Mouse (Mus musculus): Measurements from ENCODE around the gene Pramef12. TPM values are rescaled to one million over a fixed set of nuclear protein-coding genes. Genes with fewer than 3 reads are reported as not detected.

Pramef12 gene
- total RNA-seq (2014; rRNA removed; ENCODE audit: low replicate concordance) (not detected in 2 replicates), polyA plus RNA-seq (2015; fragmentation: Nextera tagmentation; extraction: Ambion mirVana) (0.05 TPM in 1 of 2 replicates, not detected in the other)

DNA sequence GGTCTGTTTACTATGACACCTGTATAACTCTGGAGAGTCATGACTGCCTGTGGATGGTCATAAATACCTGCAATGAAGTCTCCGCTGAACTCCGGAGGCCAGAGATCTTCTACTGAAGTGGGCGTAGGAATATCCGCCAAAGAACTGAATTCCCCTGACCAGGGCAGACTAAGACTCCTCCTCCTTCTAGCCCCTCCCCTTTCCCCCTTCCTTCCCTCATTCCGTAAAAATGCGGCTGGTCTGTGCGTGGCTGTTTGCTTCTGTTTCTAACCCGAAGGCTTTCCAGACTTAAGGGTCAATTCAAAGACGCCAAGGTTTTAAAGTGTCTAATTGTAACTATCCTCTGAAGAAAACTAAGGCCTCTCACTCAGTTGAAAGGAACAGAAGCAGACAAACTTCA is at the start of gene Pramef12:
Gene Pramef12, minus strand, starts transcription at position 175 of the 400 bp plus-strand sequence.
- 66% methylated on average over 9 of the region's 9 CpGs for WGBS
- Histone ChIP-seq H3K9ac (replicated peaks; ENCODE audit: low read depth, low read length) (no peak within 1 kb of the TSS), H3K4me1 (ENCODE audit: control insufficient read depth, insufficient read depth) (0 out of 2 replicates have a peak, but pooled peaks cover 3% of the 10 kb centered on the region), H3K4me2 (ENCODE audit: low read depth, low read length) (no peak within 1 kb of the TSS), H3K9me3 (replicated peaks; ENCODE audit: control insufficient read depth, low read length) (no peaks in the 10 kb centered on the region), H3K36me3 (replicated peaks; ENCODE audit: control insufficient read depth, insufficient read depth, low read length) (no peaks in the 10 kb centered on the region), H3K4me3 (ENCODE audit: low read depth, low read length) (no peak within 1 kb of the TSS), H3K27me3 (ENCODE audit: control insufficient read depth, insufficient read depth, low read length) (no peaks in the 10 kb centered on the region), H3K27ac (ENCODE audit: low read depth) (no peak within 1 kb of the TSS)
- DNase-seq (ENCODE audit: low spot score) = no peak
- no peak for ATAC-seq (ENCODE audit: insufficient read depth, low read depth)
- TF ChIP-seq CTCF (IDR thresholded peaks at IDR 0.05; ENCODE audit: low read depth) = no peak
- no peak for TF ChIP-seq EP300 (IDR thresholded peaks at IDR 0.05; ENCODE audit: low read depth)

DNA sequence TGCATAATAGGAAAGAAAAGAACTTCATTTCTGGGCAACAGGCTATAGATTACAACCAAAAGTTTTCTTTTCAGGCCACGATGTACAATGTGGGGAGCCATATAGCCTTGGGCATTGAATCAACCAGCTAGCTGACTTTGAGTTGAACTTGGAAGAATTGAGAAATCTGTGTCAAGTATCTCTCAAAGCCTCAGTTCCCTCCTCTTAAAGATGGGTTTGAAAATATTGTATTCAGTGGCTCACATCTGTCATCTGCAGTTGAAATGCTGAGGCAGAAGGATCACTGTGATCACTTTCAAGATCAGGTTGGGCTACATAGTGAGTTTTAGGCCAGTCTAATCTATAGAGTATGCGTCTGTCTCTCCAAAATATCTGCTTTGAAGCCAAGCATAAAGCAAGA is 45.0 kb upstream of the Pramef12 start, which contains the start of gene Gm9944:
Gene Gm9944, minus strand, starts transcription at position 101 of the 400 bp plus-strand sequence.
- no peak within 1 kb of the TSS for H3K4me2 ChIP-seq (ENCODE audit: low read depth, low read length)
- no peaks in the 10 kb centered on the region for H3K36me3 ChIP-seq (replicated peaks; ENCODE audit: control insufficient read depth, insufficient read depth, low read length)
- DNase-seq (ENCODE audit: low spot score) = no peak
- ATAC-seq (ENCODE audit: insufficient read depth, low read depth) = no peak
- H3K9ac ChIP-seq (replicated peaks; ENCODE audit: low read depth, low read length) = no peak within 1 kb of the TSS
- H3K27ac ChIP-seq (ENCODE audit: low read depth) = no peak within 1 kb of the TSS
- no peaks in the 10 kb centered on the region for H3K9me3 ChIP-seq (replicated peaks; ENCODE audit: control insufficient read depth, low read length)
- no peak within 1 kb of the TSS for H3K4me3 ChIP-seq (ENCODE audit: low read depth, low read length)
- TF ChIP-seq CTCF (IDR thresholded peaks at IDR 0.05; ENCODE audit: low read depth) = no peak
- no peak for TF ChIP-seq EP300 (IDR thresholded peaks at IDR 0.05; ENCODE audit: low read depth)
- 61% methylated on average over 2 of the region's 2 CpGs for WGBS
- H3K27me3 ChIP-seq (ENCODE audit: control insufficient read depth, insufficient read depth, low read length) = no peaks in the 10 kb centered on the region
- H3K4me1 ChIP-seq (ENCODE audit: control insufficient read depth, insufficient read depth) = no peaks in the 10 kb centered on the region

DNA sequence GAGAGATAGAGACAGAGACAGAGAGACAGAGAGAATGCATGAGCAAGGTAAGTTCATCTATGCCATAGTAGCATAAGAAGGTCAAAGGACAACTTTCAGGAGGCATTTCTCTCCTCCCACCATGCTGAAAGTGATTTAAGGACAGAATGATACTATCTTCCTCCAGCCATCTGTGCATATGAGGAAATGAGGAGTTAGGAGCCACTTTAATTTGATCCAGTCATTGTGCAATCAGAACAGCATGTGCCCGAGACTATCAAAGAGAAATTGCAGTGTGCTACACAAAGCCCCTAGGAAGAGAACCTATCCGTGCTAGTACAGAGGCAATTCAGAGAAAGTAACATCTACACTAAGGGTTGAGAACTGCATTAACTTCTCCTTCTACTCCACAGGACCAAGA is 40.3 kb upstream of the Pramef12 start:
- TF ChIP-seq EP300 (IDR thresholded peaks at IDR 0.05; ENCODE audit: low read depth) = no peak
- TF ChIP-seq CTCF (IDR thresholded peaks at IDR 0.05; ENCODE audit: low read depth) = no peak
- H3K36me3 ChIP-seq (replicated peaks; ENCODE audit: control insufficient read depth, insufficient read depth, low read length) = no peaks in the 10 kb centered on the region
- WGBS = 65% methylated on average over 2 of the region's 2 CpGs

DNA sequence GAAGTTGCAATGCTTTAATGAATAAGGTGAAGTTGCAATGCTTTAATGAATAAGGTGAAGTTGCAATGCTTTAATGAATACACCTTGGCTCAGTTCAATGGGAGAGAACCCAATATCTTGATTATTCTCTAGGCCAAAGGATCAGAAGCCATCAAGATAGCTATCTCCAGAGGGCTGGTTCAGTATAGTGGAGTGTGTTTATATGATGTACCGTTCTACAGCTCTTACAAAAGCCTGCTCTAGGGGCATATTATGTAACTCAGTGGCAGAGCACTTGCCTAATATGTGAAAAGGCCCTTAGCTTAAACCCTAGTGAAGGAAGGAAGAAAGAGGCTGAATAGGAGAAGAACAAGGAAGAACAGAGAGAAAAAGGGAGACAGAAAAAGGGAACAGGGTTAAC is 33.3 kb upstream of the Pramef12 start:
- no peak overlapping the region for H3K4me2 ChIP-seq (ENCODE audit: low read depth, low read length)
- TF ChIP-seq CTCF (IDR thresholded peaks at IDR 0.05; ENCODE audit: low read depth) = no peak
- TF ChIP-seq EP300 (IDR thresholded peaks at IDR 0.05; ENCODE audit: low read depth) = no peak
- no peaks in the 10 kb centered on the region for H3K4me1 ChIP-seq (ENCODE audit: control insufficient read depth, insufficient read depth)
- H3K9me3 ChIP-seq (replicated peaks; ENCODE audit: control insufficient read depth, low read length) = no peaks in the 10 kb centered on the region
- H3K9ac ChIP-seq (replicated peaks; ENCODE audit: low read depth, low read length) = no peak overlapping the region
- 67% methylated on average over 1 of the region's 1 CpGs for WGBS
- no peaks in the 10 kb centered on the region for H3K36me3 ChIP-seq (replicated peaks; ENCODE audit: control insufficient read depth, insufficient read depth, low read length)
- no peak overlapping the region for H3K4me3 ChIP-seq (ENCODE audit: low read depth, low read length)
- ATAC-seq (ENCODE audit: insufficient read depth, low read depth) (no peak), DNase-seq (ENCODE audit: low spot score) (no peak)
- H3K27ac ChIP-seq (ENCODE audit: low read depth) = no peak overlapping the region
- H3K27me3 ChIP-seq (ENCODE audit: control insufficient read depth, insufficient read depth, low read length) = no peaks in the 10 kb centered on the region

More for the DNA sequence above, 40.3 kb upstream of the Pramef12 start:
- Histone ChIP-seq H3K9me3 (replicated peaks; ENCODE audit: control insufficient read depth, low read length) (no peaks in the 10 kb centered on the region), H3K27ac (ENCODE audit: low read depth) (no peak overlapping the region), H3K4me1 (ENCODE audit: control insufficient read depth, insufficient read depth) (no peaks in the 10 kb centered on the region), H3K4me2 (ENCODE audit: low read depth, low read length) (no peak overlapping the region), H3K4me3 (ENCODE audit: low read depth, low read length) (no peak overlapping the region), H3K27me3 (ENCODE audit: control insufficient read depth, insufficient read depth, low read length) (no peaks in the 10 kb centered on the region), H3K9ac (replicated peaks; ENCODE audit: low read depth, low read length) (no peak overlapping the region)
- no peak for DNase-seq (ENCODE audit: low spot score)
- no peak for ATAC-seq (ENCODE audit: insufficient read depth, low read depth)

DNA sequence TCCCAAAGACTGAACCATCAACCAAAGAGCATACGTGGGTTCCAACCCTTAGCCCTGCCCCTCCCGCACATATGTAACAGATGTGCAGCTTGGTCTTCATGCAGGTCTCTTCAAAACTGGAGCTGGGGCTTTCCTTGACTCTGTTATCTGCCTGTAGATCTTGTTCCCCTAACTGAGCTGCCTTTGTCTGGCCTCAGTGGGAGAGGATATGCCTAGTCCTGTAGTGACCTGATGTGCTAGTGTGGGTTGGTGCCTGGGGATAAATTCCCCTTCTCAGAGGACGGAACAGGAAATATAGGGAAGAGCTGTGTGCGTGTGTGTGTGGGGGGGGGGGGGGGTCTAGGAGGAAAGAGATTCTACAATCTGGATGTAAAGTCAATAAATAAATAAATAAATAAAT is 32.8 kb upstream of the Pramef12 start:
- ATAC-seq (ENCODE audit: insufficient read depth, low read depth) (no peak), DNase-seq (ENCODE audit: low spot score) (no peak)
- Histone ChIP-seq H3K36me3 (replicated peaks; ENCODE audit: control insufficient read depth, insufficient read depth, low read length) (no peaks in the 10 kb centered on the region), H3K27ac (ENCODE audit: low read depth) (no peak overlapping the region), H3K9me3 (replicated peaks; ENCODE audit: control insufficient read depth, low read length) (no peaks in the 10 kb centered on the region), H3K4me3 (ENCODE audit: low read depth, low read length) (no peak overlapping the region), H3K9ac (replicated peaks; ENCODE audit: low read depth, low read length) (no peak overlapping the region), H3K4me1 (ENCODE audit: control insufficient read depth, insufficient read depth) (no peaks in the 10 kb centered on the region), H3K4me2 (ENCODE audit: low read depth, low read length) (no peak overlapping the region), H3K27me3 (ENCODE audit: control insufficient read depth, insufficient read depth, low read length) (no peaks in the 10 kb centered on the region)
- TF ChIP-seq CTCF (IDR thresholded peaks at IDR 0.05; ENCODE audit: low read depth) (no peak), EP300 (IDR thresholded peaks at IDR 0.05; ENCODE audit: low read depth) (no peak)
- WGBS = 76% methylated on average over 4 of the region's 4 CpGs

DNA sequence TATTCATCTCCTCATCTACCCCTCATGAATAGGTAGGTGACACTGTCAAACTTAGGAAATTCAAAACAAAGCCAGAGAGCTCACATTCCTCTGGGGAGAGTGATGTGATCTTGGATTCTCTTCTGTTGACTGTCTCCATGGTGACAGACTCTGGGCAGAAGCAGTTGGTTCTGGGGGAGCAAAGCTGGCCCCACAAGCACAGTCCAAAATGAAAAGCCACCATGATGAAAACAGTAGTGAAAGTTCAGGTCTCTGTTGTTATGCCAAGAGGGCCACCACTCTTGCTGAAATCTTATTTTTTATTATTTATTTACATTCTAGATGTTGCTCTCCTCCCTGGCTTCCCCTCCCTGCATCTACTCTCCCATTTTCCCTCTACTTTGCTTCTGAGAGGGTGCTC is 30.4 kb upstream of the Pramef12 start, which contains the start of gene 1700012P22Rik:
Gene 1700012P22Rik, minus strand, starts transcription at position 101 of the 400 bp plus-strand sequence.
- DNase-seq (ENCODE audit: low spot score) (no peak), ATAC-seq (ENCODE audit: insufficient read depth, low read depth) (no peak)
- Histone ChIP-seq H3K9ac (replicated peaks; ENCODE audit: low read depth, low read length) (no peak within 1 kb of the TSS), H3K36me3 (replicated peaks; ENCODE audit: control insufficient read depth, insufficient read depth, low read length) (no peaks in the 10 kb centered on the region), H3K27me3 (ENCODE audit: control insufficient read depth, insufficient read depth, low read length) (no peaks in the 10 kb centered on the region), H3K9me3 (replicated peaks; ENCODE audit: control insufficient read depth, low read length) (no peaks in the 10 kb centered on the region), H3K4me3 (ENCODE audit: low read depth, low read length) (no peak within 1 kb of the TSS), H3K27ac (ENCODE audit: low read depth) (no peak within 1 kb of the TSS), H3K4me2 (ENCODE audit: low read depth, low read length) (no peak within 1 kb of the TSS), H3K4me1 (ENCODE audit: control insufficient read depth, insufficient read depth) (no peaks in the 10 kb centered on the region)
- TF ChIP-seq CTCF (IDR thresholded peaks at IDR 0.05; ENCODE audit: low read depth) = no peak
- TF ChIP-seq EP300 (IDR thresholded peaks at IDR 0.05; ENCODE audit: low read depth) = no peak
